Mouse (Mus musculus): Measurements from ENCODE around the gene Peg10. TPM values are rescaled to one million over a fixed set of nuclear protein-coding genes. Genes with fewer than 3 reads are reported as not detected.
"Not testable (repeated sequence)": the region's sequence is repeated elsewhere in the genome, so short reads cannot be mapped to it uniquely, and the experiment has no call there.

Gene Peg10
- polyA plus RNA-seq, 1 experiment = 5.5 TPM

DNA sequence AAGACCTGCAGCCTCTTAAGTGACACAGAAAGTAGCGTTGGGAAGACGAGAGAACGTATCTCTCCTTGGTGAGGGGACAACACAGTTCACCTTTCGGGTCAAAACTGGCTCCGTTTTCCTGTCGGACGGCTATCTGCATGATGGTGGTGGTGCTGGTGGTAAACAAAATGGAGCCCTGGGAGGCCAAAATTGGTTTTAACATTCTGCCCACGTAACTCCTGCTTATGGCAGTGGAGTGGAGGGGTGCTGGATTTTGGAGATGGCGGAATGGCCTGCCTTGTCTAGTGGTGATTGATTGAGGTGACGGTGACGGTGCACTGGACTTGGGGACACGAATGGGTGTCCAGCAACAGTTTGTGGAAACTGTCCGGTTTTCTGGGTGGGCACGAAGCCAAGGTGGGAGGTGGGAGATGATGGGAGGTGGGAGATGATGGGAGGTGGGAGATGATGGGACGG is 1.4 kb downstream of the Peg10 start:
- DNase-seq (ENCODE audit: low spot score) = no peak

- DNase-seq (ENCODE audit: low spot score) = peak; percentile 80
These were observed 2.0 kb downstream of the Peg10 start for GRCm38 (mm10) chr6:4749091-4749490.

DNA sequence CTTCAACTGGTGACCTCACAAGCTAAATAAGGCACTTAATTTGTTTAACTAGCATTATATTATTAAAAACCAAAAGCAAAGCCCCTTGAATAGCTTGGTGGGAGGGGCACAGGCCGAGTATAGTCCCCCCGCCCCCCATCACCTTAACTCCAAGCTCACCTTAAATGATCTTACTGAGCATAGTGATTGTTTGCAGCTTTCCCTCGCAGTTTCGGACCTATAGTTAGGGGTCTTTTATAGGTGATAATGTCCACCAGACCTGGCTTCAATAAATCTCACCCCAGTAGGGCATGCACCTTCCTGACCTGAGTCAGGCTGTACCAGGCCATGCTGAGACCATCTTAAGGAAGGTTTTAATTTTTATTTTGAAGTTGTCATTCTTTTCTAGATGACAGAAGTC is 4.2 kb downstream of the Peg10 start:
- no peak for DNase-seq (ENCODE audit: low spot score)

GRCm38 (mm10) chr6:4754286-4754685 is 7.2 kb downstream of the Peg10 start:
- DNase-seq (ENCODE audit: low spot score) = no peak

GRCm38 (mm10) chr6:4754886-4755285 is 7.8 kb downstream of the Peg10 start:
- DNase-seq (ENCODE audit: low spot score) = no peak

DNA sequence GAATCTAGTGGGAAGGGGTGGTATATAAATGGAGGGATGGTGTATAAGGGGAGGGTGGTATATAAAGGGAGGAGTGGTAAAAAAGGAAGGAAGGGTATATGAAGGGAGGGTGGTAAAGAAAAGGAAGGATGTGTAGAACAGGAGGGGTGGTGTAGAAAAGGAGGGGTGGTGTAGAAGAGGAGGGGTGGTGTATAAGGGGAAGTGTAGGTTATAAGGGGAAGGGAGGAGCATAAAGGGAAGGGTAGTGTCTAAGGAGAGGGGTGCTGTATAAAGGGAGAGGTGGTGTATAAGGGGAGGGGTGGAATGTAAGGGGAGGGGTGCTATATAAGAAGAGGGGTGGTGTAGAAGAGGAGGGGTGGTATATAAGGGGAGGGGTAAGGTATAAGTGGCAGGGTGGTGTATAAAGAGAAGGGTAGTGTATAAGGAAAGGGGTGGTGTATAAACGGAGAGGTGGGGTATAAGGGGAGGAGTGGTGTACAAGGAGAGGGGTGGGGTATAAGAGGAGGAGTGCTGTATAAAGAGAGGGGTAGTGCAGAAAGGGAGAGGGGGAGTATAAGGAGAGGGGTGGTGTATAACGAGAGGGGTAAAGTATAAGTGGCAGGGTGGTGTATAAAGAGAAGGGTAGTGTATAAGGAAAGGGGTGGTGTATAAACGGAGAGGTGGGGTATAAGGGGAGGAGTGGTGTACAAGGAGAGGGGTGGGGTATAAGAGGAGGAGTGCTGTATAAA is 14.5 kb downstream of the Peg10 start:
- DNase-seq (ENCODE audit: low spot score) = not testable (repeated sequence)

DNA sequence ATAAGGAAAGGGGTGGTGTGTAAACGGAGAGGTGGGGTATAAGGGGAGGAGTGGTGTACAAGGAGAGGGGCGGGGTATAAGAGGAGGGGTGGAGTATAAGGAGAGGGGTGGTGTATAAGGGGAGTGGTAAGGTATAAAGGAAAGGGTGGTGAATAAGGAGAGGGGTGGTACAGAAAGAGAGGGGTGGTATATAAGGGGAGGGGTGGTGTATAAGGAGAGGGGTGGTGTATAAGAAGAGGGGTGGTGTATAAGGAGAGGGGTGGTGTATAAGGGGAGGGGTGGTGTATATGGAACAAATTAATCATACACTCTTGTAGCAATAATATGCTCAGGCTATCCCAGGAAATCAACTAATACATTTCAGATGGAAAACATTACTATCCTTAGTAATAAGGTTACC is 15.1 kb downstream of the Peg10 start:
- DNase-seq (ENCODE audit: low spot score) = no peak

DNA sequence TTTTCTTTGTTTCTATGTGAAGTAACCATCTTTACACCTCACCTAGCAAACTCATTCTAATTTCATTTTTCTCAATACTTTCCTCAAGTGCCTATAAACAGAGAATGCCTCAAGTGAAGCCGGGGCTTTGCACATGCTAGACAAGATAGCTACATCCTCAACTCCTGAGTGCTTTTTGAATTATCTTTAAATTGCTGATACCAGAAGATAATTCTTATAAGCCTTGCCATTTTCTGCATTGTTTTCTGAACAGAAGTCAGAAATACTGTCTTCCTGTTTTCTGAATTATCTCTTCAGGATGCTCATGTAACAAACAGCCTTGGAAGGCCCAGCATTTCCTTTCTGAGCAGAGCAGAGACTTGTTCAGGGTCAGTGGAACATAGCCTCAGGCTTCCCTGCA is 49.2 kb downstream of the Peg10 start:
- DNase-seq (ENCODE audit: low spot score) = no peak

- DNase-seq (ENCODE audit: low spot score) = not testable (repeated sequence)
These were observed 50.2 kb downstream of the Peg10 start for GRCm38 (mm10) chr6:4797317-4797716.

DNA sequence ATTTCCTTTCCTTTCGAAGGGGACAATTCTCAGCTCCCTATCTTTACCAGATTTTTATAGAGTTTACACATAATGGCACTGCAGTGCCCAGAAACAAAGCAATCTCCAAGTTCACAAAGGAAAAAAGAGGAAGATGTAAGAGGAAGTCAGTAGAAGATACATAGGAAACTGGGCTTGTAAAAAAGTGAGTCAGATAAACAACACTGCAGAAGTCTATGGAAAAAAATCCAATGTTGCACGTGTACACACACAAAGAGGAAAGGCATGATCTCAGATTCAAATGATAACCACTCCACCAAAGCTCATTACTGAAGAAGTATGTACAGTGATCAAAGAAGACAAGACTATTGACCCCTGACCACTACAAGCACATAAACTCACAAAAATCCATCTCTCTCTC is 51.3 kb downstream of the Peg10 start:
- DNase-seq (ENCODE audit: low spot score) = no peak

- DNase-seq (ENCODE audit: low spot score) = no peak
These were observed 52.3 kb downstream of the Peg10 start for GRCm38 (mm10) chr6:4799359-4799758.

GRCm38 (mm10) chr6:4806981-4807380 is 59.9 kb downstream of the Peg10 start:
- DNase-seq (ENCODE audit: low spot score) = no peak

Other genes with a start within 250 kb of the Peg10 start
- gene Col1a2, start 242.5 kb upstream of the Peg10 start, polyA plus RNA-seq (2012; rRNA removed) = 1,014 and 1,293 TPM in 2 replicates
- 29.1 and 29.2 TPM in 2 replicates for gene Casd1, start 146.5 kb upstream of the Peg10 start, polyA plus RNA-seq (2012; rRNA removed)
- gene Sgce, start 99 bp upstream of the Peg10 start, polyA plus RNA-seq (2012; rRNA removed) = 71.6 and 86.3 TPM in 2 replicates
- gene Ppp1r9a, start 155.6 kb downstream of the Peg10 start, polyA plus RNA-seq (2012; rRNA removed) = 12.1 and 14.0 TPM in 2 replicates